Mouse (Mus musculus): ENCODE results near the gene Rnf43.

Rnf43 gene

GRCm38 (mm10) chr11:87677756-87678155, 15.2 kb downstream of the Rnf43 start:
- in situ Hi-C loops (cut with MboI, MseI), result no loop called here

GRCm38 (mm10) chr11:87678545-87678944, 16.0 kb downstream of the Rnf43 start:
- in situ Hi-C loops (cut with MboI, MseI), result no loop called here

GRCm38 (mm10) chr11:87678976-87679375, 16.5 kb downstream of the Rnf43 start:
- in situ Hi-C loops (cut with MboI, MseI), result no loop called here

DNA sequence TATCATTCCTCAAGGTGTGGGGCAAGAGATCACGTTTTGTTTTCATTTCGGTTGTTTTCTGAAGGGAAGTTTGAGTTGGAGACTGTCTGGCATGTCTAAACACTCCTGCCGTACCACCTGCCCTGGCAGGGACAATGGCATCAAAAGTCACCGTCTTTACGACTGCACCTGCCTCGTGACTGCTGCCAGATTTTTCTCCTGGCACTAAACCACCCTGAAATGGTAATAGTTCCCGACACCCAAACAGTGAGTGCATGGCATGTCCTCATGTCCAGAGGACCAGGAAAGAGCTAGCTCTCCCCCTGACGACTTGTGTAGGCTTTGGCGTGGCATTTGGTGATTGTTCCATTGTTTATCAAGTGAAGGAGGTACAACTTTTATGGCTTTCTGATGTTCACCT, 18.3 kb downstream of the Rnf43 start:
- in situ Hi-C loops (cut with MboI, MseI), result no loop called here

DNA sequence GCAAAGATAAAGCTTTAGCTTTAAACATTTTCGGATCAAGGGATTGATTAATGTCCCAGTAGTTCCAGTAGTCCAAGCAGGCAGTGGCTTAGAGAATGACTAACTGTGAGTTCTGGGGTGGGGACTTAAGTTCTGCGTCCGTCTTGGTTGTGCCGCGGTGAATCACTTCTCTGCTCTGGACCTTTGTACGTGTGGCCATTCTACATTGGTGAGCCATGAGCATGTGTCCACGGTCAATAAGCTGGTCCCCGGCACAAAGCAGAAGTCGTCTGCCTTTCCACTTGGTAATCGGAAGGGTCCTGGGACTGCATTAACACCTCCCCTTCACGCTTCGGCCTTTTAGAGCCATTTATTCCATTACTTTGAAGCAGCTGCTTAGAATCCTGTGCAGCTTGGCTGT, 19.6 kb downstream of the Rnf43 start:
- in situ Hi-C loops (cut with MboI, MseI), result no loop called here

DNA sequence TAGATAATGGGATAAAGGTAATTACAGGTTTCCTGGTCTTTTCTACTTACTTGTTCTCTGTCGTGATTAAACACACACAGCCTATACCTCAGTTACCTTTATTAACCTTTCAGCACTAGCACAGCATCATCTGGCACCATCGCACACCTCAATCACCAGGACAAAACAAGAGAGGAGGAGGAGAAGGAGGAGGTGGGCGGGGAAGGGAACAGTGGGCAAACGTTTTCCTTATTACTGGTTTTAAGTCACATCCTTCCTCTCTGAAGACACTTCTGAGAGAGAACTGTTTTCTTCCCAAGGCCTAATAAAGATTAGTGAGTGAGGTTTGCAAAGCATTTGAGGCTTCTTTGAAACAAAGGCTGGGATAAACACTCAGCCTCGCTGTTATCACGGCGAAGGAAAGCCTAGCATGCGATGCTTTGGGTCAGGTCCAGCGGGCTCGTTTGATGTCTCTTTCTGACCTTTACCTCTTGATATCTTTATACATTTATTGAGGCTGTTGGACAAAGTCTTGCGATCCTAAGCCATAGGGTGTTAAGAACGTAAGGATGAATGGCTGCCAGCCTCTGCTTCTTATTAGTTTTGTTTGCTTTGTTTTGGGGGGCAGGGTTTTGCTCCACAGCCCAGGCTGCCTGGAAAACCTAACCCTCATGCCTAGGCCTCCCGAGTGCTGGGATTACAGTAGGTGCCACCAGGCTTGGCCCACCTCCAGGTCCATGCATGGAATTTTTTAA, 20.5 kb downstream of the Rnf43 start:
- in situ Hi-C loops (cut with MboI, MseI), result no loop called here

- in situ Hi-C loops (cut with MboI, MseI), result no loop called here
Observed at GRCm38 (mm10) chr11:87686407-87686806, 23.9 kb downstream of the Rnf43 start.

- in situ Hi-C loops (cut with MboI, MseI), result no loop called here
Observed at GRCm38 (mm10) chr11:87687246-87688225, 25.0 kb downstream of the Rnf43 start.

DNA sequence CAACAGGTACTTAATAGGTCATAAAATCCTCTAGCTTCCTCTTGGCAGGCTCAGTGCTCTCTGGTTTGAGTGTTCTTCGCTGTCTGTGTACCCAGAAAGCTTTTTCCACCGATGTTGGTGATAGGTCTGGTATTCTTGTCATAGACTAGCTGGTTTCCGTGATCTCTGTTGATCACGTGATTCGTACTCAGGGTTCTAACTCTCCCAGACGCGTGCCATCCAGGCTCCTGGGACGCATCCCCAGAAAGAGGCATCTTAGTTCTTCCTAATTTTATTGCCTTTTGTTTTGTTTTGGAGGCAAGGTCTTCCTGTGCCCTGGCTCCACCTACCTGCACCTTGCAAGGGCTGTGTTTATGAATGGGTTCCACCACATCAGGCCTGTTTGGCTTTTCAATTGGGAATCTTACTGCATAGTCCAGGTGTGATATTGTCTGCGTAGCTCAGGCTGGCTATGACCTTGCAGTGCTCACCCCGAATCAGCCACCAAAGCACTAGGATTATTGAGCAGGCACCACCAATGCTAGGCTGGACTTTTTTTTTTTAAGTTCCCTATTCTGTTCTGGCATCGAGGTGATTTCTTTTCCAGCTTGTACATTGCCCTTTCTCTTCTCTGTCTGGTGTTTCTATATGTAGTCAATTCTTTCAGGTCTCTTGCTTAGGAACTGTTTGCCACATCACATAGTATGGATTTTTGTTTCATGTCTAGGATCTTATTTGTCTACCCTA, 26.1 kb downstream of the Rnf43 start:
- in situ Hi-C loops (cut with MboI, MseI), result no loop called here

GRCm38 (mm10) chr11:87689402-87689808, 26.9 kb downstream of the Rnf43 start:
- in situ Hi-C loops (cut with MboI, MseI), result no loop called here

DNA sequence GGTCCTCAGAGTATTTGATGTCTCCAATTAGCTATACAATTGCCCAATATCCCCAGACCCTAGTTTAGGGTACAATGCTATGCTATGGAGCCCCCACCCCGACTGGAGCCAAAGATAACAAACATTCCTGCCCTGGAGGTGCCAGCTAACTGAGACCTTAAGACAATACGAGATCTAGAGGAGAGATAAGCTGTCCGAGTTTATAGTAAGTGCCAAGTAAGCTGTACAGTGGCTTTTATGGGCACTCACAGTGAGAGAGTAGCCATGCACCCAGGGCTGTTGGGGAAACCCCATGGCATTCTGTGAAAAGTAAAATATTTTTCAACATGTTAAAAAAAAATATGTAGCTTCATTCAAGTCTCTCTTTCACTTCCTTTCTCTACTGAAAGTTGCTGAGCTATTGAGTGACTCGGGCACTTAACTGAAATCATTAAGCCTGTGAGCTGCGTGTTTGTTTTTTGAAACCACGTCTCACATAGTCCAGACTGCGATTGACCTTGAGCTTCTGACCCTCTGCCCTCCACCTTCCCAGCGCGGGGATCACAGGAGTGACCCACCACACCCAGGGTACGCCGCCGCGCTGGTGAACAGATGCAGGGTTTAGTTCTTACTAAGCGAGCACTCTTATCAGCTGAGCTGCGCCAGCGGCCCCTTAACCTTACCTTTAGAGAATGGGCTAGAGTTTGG, 27.7 kb downstream of the Rnf43 start:
- in situ Hi-C loops (cut with MboI, MseI), result loop anchor here (10.0 kb wide), 1 partner anchor 195 kb away; no protein-coding TSS in a partner anchor

DNA sequence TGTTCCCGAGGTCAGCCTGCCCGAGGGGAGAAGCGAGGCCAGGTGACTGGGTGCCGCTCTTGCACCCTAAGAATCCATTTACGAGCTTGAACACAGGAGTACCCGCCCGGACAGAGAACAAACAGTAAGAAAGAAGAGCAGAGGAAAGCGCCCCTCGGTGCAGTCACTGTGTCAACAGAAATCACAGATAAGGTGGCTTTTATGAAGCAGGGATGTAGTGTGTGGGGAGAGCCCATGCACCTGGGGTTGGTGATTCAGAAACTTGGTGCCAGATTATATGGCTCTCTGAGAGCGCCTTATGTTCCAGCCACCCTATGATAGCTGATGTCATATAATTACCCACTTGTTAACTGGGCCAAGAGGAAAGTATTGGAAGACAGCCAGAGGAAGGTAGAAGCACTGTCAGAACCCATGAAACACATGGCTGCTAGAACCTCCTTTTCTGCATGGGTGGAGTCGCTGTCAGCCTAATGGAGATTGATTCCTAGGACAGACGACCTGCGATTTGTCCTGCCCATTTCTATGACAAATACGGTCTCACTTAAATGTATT, 34.7 kb downstream of the Rnf43 start:
- in situ Hi-C loops (cut with MboI, MseI), result loop anchor here (10.0 kb wide), 1 partner anchor 188 kb away; no protein-coding TSS in a partner anchor

DNA sequence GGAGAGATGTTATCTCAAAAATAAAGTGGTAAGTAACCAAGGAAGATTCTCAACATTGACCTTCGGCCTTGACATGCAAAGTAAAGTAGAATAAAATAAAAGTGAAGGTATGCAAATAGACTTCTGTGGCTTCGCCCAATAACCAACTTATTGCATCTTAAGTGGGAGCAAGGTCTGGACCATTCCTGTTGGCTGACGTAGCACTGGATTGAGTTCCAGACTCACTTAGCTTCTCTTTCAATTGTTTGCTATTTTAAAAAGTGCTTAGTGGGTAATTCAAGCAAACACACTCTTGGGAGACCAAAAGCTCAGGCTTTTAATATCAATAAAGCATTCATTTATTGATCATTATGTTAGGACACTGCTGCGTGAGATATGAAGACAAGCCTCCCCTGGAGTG, 35.6 kb downstream of the Rnf43 start:
- in situ Hi-C loops (cut with MboI, MseI), result loop anchor here (10.0 kb wide), 1 partner anchor 187 kb away; no protein-coding TSS in a partner anchor

- in situ Hi-C loops (cut with MboI, MseI), result no loop called here
Observed at GRCm38 (mm10) chr11:87701108-87701507, 38.6 kb downstream of the Rnf43 start.

- in situ Hi-C loops (cut with MboI, MseI), result no loop called here
Observed at GRCm38 (mm10) chr11:87701877-87702620, 39.5 kb downstream of the Rnf43 start.

DNA sequence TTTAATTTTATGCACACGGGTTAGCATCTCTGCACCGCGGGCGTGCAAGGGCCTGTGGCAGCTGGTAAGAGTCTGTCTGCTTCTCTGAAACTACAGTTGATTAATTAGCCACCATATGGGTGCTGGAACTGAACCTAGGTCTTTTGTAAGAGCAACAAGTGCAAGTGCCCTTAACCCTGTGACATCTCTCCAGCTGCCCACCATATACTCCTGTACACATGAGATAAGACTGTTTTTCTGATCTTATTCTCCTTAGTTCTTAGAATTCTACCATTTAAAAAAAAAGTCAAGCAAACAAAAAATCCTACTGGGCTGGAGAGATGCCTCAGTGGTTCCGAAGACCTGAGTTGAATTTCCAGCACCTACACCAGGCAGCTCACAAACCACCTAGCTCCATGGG, 41.1 kb downstream of the Rnf43 start:
- in situ Hi-C loops (cut with MboI, MseI), result no loop called here

DNA sequence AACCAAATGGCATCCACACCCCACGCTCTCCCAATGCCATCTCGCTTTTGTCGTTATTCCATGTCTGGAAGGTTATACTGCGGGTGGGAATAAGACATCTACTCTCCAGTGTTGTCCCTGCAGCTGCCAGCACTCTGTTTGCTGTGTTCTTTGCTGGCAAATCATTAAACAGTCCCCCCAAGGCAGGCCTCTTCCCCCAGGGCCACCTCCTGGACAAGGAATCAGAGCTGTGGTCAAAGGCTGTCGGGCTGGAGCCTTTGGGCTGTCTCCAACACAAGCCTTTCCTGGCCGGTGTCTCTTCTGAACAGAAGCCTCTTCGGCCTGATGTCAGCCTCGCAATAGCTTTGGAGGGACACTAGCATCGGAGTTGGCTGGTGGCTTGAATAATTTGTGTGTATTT, 41.8 kb downstream of the Rnf43 start:
- in situ Hi-C loops (cut with MboI, MseI), result no loop called here

- in situ Hi-C loops (cut with MboI, MseI), result no loop called here
Observed at GRCm38 (mm10) chr11:87707570-87707969, 45.0 kb downstream of the Rnf43 start.

DNA sequence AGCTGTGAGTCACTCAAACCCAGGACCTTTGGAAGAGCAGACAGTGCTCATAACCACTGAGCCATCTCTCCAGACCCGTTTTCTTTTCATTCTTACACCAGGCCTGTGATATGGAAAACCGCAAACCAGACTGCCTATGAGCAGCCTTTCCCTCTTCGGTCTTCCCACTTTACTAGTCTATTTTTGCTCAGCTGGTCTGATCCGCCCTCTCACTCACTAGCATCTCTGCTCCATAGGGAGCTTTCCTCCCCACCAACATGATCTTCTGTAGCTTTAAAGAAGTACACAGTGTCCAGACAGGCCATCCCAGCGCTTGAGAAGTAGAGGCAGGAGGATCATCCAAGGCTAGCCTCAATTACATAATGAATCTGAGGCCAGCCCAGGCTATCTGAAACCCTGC, 46.5 kb downstream of the Rnf43 start:
- in situ Hi-C loops (cut with MboI, MseI), result no loop called here
